Mouse (Mus musculus) c-Kit-positive CD71-positive TER-119-negative erythroid progenitor cells, embryonic 14.5 days (primary cell): ENCODE measurements around the gene Ms4a1.
"Not testable (repeated sequence)": the region's sequence is repeated elsewhere in the genome, so short reads cannot be mapped to it uniquely, and the experiment has no call there.

Experiments
- DNase-seq: peaks from one replicate; pipeline ENCODE4 v3.0.0-alpha.2; 2013; ENCODE audit warnings: low read depth

The Ms4a1 gene

GRCm38 (mm10) chr19:11266052-11266845, at the start of gene Ms4a1:
Gene Ms4a1, minus strand, starts transcription at chr19:11266241.
- DNase-seq = no peak

GRCm38 (mm10) chr19:11314354-11314753, 48.3 kb upstream of the Ms4a1 start, which contains the start of gene Ms4a14:
Gene Ms4a14, minus strand, starts transcription at chr19:11314454.
- DNase-seq = no peak

- DNase-seq = no peak
Measured at GRCm38 (mm10) chr19:11308888-11309287, 42.8 kb upstream of the Ms4a1 start.

- not testable (repeated sequence) for DNase-seq
Measured at GRCm38 (mm10) chr19:11299529-11299928, 33.5 kb upstream of the Ms4a1 start.

GRCm38 (mm10) chr19:11298939-11299338, 32.9 kb upstream of the Ms4a1 start:
- no peak for DNase-seq

GRCm38 (mm10) chr19:11293616-11294015, 27.6 kb upstream of the Ms4a1 start:
- not testable (repeated sequence) for DNase-seq

- no peak for DNase-seq
Measured at GRCm38 (mm10) chr19:11292990-11293389, 26.9 kb upstream of the Ms4a1 start.

GRCm38 (mm10) chr19:11283773-11284172, 17.7 kb upstream of the Ms4a1 start, which contains the start of gene Ms4a5:
Gene Ms4a5, minus strand, starts transcription at chr19:11283873.
- DNase-seq = no peak

- no peak for DNase-seq
Measured at GRCm38 (mm10) chr19:11280223-11280622, 14.2 kb upstream of the Ms4a1 start.

- DNase-seq = no peak
Measured at GRCm38 (mm10) chr19:11276431-11276830, 10.4 kb upstream of the Ms4a1 start.

- DNase-seq = no peak
Measured at GRCm38 (mm10) chr19:11266956-11267355, 915 bp upstream of the Ms4a1 start.

- no peak for DNase-seq
Measured at GRCm38 (mm10) chr19:11264602-11265185, 1.3 kb downstream of the Ms4a1 start.

- no peak for DNase-seq
Measured at GRCm38 (mm10) chr19:11263549-11263948, 2.5 kb downstream of the Ms4a1 start.

GRCm38 (mm10) chr19:11262932-11263331, 3.1 kb downstream of the Ms4a1 start:
- DNase-seq = not testable (repeated sequence)

GRCm38 (mm10) chr19:11261522-11261921, 4.5 kb downstream of the Ms4a1 start:
- no peak for DNase-seq

GRCm38 (mm10) chr19:11244230-11244629, 21.8 kb downstream of the Ms4a1 start:
- no peak for DNase-seq

GRCm38 (mm10) chr19:11242560-11242959, 23.5 kb downstream of the Ms4a1 start:
- DNase-seq = no peak

GRCm38 (mm10) chr19:11235820-11236219, 30.2 kb downstream of the Ms4a1 start:
- DNase-seq = no peak

GRCm38 (mm10) chr19:11234921-11235735, 30.9 kb downstream of the Ms4a1 start:
- no peak for DNase-seq

- no peak for DNase-seq
Measured at GRCm38 (mm10) chr19:11234244-11234643, 31.8 kb downstream of the Ms4a1 start.

GRCm38 (mm10) chr19:11232348-11232747, 33.7 kb downstream of the Ms4a1 start, which contains the start of gene Ms4a12:
Gene Ms4a12, minus strand, starts transcription at chr19:11232448.
- no peak for DNase-seq
